Mouse (Mus musculus) forebrain, embryonic 15.5 days (tissue): Measurements from ENCODE around the gene Efcab1. TPM values are rescaled to one million over a fixed set of nuclear protein-coding genes. Genes with fewer than 3 reads are reported as not detected.
"Not testable (repeated sequence)": the region's sequence is repeated elsewhere in the genome, so short reads cannot be mapped to it uniquely, and the experiment has no call there.

Source experiments
- ATAC-seq: fragments of 200-750 bp; cut with Nextera tagmentation; replicated peaks from 2 replicates; pipeline ENCODE4 v1.8.0; 2017; ENCODE audit warnings: mild to moderate bottlenecking, moderate TSS enrichment, moderate library complexity
- H3K27ac ChIP-seq: fragments of 300-500 bp; sonication (generic); replicated peaks from 2 replicates; pipeline ENCODE4 v1.5.1; 2015; ENCODE audit warnings: mild to moderate bottlenecking, inconsistent platforms
- H3K27me3 ChIP-seq: fragments of 300-500 bp; sonication (generic); 2 replicates; pipeline ENCODE4 v1.6.1; 2015; ENCODE audit warnings: inconsistent platforms
- H3K36me3 ChIP-seq: fragments of 300-500 bp; sonication (generic); 2 replicates; pipeline ENCODE4 v1.6.1; 2015; ENCODE audit warnings: mild to moderate bottlenecking, inconsistent platforms
- H3K4me1 ChIP-seq: fragments of 300-500 bp; sonication (generic); 2 replicates; pipeline ENCODE4 v1.6.1; 2015; ENCODE audit warnings: inconsistent platforms
- H3K4me2 ChIP-seq: fragments of 300-500 bp; sonication (generic); replicated peaks from 2 replicates; pipeline ENCODE4 v1.6.1; 2015; ENCODE audit warnings: mild to moderate bottlenecking, inconsistent platforms
- H3K4me3 ChIP-seq: fragments of 300-500 bp; sonication (generic); 2 replicates; pipeline ENCODE4 v1.5.1; 2015; ENCODE audit warnings: mild to moderate bottlenecking, inconsistent platforms
- H3K9ac ChIP-seq: fragments of 300-500 bp; sonication (generic); replicated peaks from 2 replicates; pipeline ENCODE4 v1.6.1; 2015; ENCODE audit warnings: mild to moderate bottlenecking, inconsistent platforms
- H3K9me3 ChIP-seq: fragments of 300-500 bp; sonication (generic); 2 replicates; pipeline ENCODE4 v1.6.1; 2016; ENCODE audit warnings: inconsistent platforms
- WGBS: fragments of 180-500 bp; shearing (Covaris S2); methylation state at CpG from one replicate; pipeline ENCODE4 v1.1.7; 2015; ENCODE audit warnings: mixed read lengths; 5-methylcytosine and 5-hydroxymethylcytosine counted together
- polyA plus RNA-seq: library from polyadenylated mRNA; unstranded; fragments of >200 nt; fragmentation: Nextera tagmentation; extraction: Ambion mirVana; gene quantifications from 2 replicates; pipeline ENCODE4 v1.2.1, GENCODE M21; 2015

Efcab1 gene
- polyA plus RNA-seq, result 8.4 and 12.5 TPM in 2 replicates

- Histone ChIP-seq H3K4me1 (0 out of 2 replicates have a peak, but pooled peaks cover 9% of the 10 kb centered on the region), H3K9ac (no peak within 1 kb of the TSS), H3K4me2 (peak within 1 kb of the TSS; percentile 42), H3K9me3 (no peaks in the 10 kb centered on the region), H3K36me3 (no peaks in the 10 kb centered on the region), H3K4me3 (peak within 1 kb of the TSS; percentile 34), H3K27ac (peak within 1 kb of the TSS; percentile 58), H3K27me3 (no peaks in the 10 kb centered on the region)
- WGBS, result 7% methylated on average over 15 of the region's 15 CpGs
- peak; percentile 100 for ATAC-seq
These were observed at the start of gene Efcab1 for GRCm38 (mm10) chr16:14906393-14907100. TSS of gene Efcab1 (plus strand) at chr16:14906606.

- no peaks in the 10 kb centered on the region for H3K36me3 ChIP-seq
- no peak for ATAC-seq
- H3K9ac ChIP-seq, result no peak overlapping the region
- H3K27me3 ChIP-seq, result no peaks in the 10 kb centered on the region
- H3K9me3 ChIP-seq, result no peaks in the 10 kb centered on the region
- no peaks in the 10 kb centered on the region for H3K4me1 ChIP-seq
- H3K27ac ChIP-seq, result no peak overlapping the region
- H3K4me3 ChIP-seq, result no peak overlapping the region
- H3K4me2 ChIP-seq, result no peak overlapping the region
These were observed 47.0 kb upstream of the Efcab1 start for GRCm38 (mm10) chr16:14859443-14859842.

- Histone ChIP-seq H3K9me3 (no peaks in the 10 kb centered on the region), H3K4me1 (no peaks in the 10 kb centered on the region), H3K4me3 (no peak overlapping the region), H3K9ac (no peak overlapping the region), H3K4me2 (no peak overlapping the region), H3K27me3 (no peaks in the 10 kb centered on the region), H3K27ac (no peak overlapping the region), H3K36me3 (no peaks in the 10 kb centered on the region)
- no peak for ATAC-seq
- WGBS, result 90% methylated on average over 2 of the region's 2 CpGs
These were observed 21.5 kb upstream of the Efcab1 start for GRCm38 (mm10) chr16:14884916-14885315.

DNA sequence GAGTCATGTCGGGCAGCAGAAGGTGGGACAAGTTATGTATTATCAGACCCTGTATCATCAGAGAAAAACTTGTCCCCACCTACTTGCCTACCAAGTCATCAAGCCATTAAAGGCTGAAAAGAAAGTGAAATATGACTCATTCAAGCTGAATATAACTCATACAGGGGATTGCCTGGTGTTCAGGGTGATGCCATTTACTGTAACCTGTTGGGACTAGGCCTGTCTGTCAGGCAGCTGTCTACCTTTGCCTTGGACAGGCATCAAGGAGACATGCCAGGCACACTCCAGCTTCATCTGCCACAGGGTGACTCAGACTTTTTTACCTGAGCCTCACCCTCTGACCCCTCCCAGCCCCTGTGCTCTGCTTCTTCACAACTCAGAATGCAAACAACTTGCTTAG lies 21.0 kb upstream of the Efcab1 start:
- Histone ChIP-seq H3K27me3 (no peaks in the 10 kb centered on the region), H3K9me3 (no peaks in the 10 kb centered on the region), H3K4me2 (no peak overlapping the region), H3K4me3 (no peak overlapping the region), H3K36me3 (no peaks in the 10 kb centered on the region), H3K4me1 (no peaks in the 10 kb centered on the region), H3K9ac (no peak overlapping the region), H3K27ac (no peak overlapping the region)
- WGBS, result 68% methylated on average over 1 of the region's 1 CpGs
- ATAC-seq, result no peak

GRCm38 (mm10) chr16:14892492-14892891 lies 13.9 kb upstream of the Efcab1 start:
- Histone ChIP-seq H3K4me1 (no peaks in the 10 kb centered on the region), H3K4me3 (no peak overlapping the region), H3K4me2 (no peak overlapping the region), H3K36me3 (no peaks in the 10 kb centered on the region), H3K9ac (no peak overlapping the region), H3K9me3 (no peaks in the 10 kb centered on the region), H3K27ac (no peak overlapping the region), H3K27me3 (no peaks in the 10 kb centered on the region)
- ATAC-seq, result no peak
- WGBS, result 68% methylated on average over 3 of the region's 3 CpGs

- Histone ChIP-seq H3K4me3 (no peak overlapping the region), H3K27ac (no peak overlapping the region), H3K9ac (no peak overlapping the region), H3K36me3 (no peaks in the 10 kb centered on the region), H3K9me3 (no peaks in the 10 kb centered on the region), H3K4me1 (no peaks in the 10 kb centered on the region), H3K27me3 (no peaks in the 10 kb centered on the region), H3K4me2 (no peak overlapping the region)
- WGBS, result 68% methylated on average over 4 of the region's 4 CpGs
- ATAC-seq, result no peak
These were observed 12.5 kb upstream of the Efcab1 start for GRCm38 (mm10) chr16:14893864-14894263.

GRCm38 (mm10) chr16:14894713-14895112 lies 11.7 kb upstream of the Efcab1 start:
- 85% methylated on average over 1 of the region's 1 CpGs for WGBS
- no peaks in the 10 kb centered on the region for H3K27me3 ChIP-seq
- no peaks in the 10 kb centered on the region for H3K9me3 ChIP-seq
- ATAC-seq, result no peak
- no peak overlapping the region for H3K4me3 ChIP-seq
- H3K27ac ChIP-seq, result no peak overlapping the region
- no peaks in the 10 kb centered on the region for H3K36me3 ChIP-seq
- no peak overlapping the region for H3K9ac ChIP-seq
- H3K4me2 ChIP-seq, result no peak overlapping the region
- H3K4me1 ChIP-seq, result no peaks in the 10 kb centered on the region

DNA sequence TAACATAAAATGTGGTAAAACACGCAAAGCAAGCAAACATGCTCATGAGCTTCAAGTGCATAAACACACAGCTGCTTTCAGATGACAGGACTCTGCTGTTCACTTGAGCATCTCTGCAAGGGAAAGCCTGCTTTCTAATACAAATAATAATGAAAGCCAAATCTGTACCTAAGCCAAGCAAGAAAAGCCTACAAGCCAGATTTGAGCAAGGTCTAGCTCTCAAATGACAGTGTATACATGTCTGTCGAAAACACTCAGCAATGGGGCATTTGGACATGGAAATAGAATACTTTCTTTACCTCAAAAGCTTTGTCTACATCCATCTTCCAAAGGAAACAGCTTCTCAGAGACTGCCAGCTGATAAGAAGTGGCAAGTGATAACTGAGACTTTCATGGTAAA lies 10.9 kb upstream of the Efcab1 start:
- 90% methylated on average over 2 of the region's 2 CpGs for WGBS
- Histone ChIP-seq H3K9me3 (no peaks in the 10 kb centered on the region), H3K9ac (no peak overlapping the region), H3K4me3 (no peak overlapping the region), H3K36me3 (no peaks in the 10 kb centered on the region), H3K27ac (no peak overlapping the region), H3K4me2 (no peak overlapping the region), H3K27me3 (no peaks in the 10 kb centered on the region), H3K4me1 (no peaks in the 10 kb centered on the region)
- no peak for ATAC-seq

GRCm38 (mm10) chr16:14930711-14931110 lies 24.3 kb downstream of the Efcab1 start:
- ATAC-seq, H3K4me3 ChIP-seq, H3K36me3 ChIP-seq, H3K9me3 ChIP-seq, H3K4me2 ChIP-seq, H3K9ac ChIP-seq, H3K4me1 ChIP-seq, H3K27ac ChIP-seq, H3K27me3 ChIP-seq: not testable (repeated sequence)
- WGBS, result 63% methylated on average over 3 of the region's 3 CpGs

- H3K4me1 ChIP-seq, H3K36me3 ChIP-seq, H3K4me2 ChIP-seq, H3K27me3 ChIP-seq, H3K9ac ChIP-seq, H3K4me3 ChIP-seq, H3K27ac ChIP-seq, H3K9me3 ChIP-seq, ATAC-seq: not testable (repeated sequence)
- 53% methylated on average over 7 of the region's 7 CpGs for WGBS
These were observed 30.2 kb downstream of the Efcab1 start for GRCm38 (mm10) chr16:14936478-14937166.

GRCm38 (mm10) chr16:14939552-14939951 lies 33.1 kb downstream of the Efcab1 start:
- Histone ChIP-seq H3K9me3 (no peaks in the 10 kb centered on the region), H3K4me2 (no peak overlapping the region), H3K27ac (no peak overlapping the region), H3K27me3 (no peaks in the 10 kb centered on the region), H3K36me3 (no peaks in the 10 kb centered on the region), H3K4me1 (no peaks in the 10 kb centered on the region; the same call in 1 of the 2 replicates), H3K4me3 (no peak overlapping the region), H3K9ac (no peak overlapping the region)
- no peak for ATAC-seq
- 69% methylated on average over 1 of the region's 1 CpGs for WGBS

- Histone ChIP-seq H3K9me3 (no peaks in the 10 kb centered on the region), H3K4me2 (no peak overlapping the region), H3K4me3 (no peak overlapping the region), H3K4me1 (no peaks in the 10 kb centered on the region; the same call in 1 of the 2 replicates), H3K36me3 (no peaks in the 10 kb centered on the region), H3K27ac (no peak overlapping the region), H3K27me3 (no peaks in the 10 kb centered on the region), H3K9ac (no peak overlapping the region)
- ATAC-seq, result no peak
- WGBS, result 34% methylated on average over 1 of the region's 1 CpGs
These were observed 33.7 kb downstream of the Efcab1 start for GRCm38 (mm10) chr16:14939994-14940715.
